Mouse (Mus musculus): ENCODE measurements at regions not wholly inside any gene's neighbourhood (a gene's known extent, or its start where the extent isn't known, plus 50 kb on each side); places are given as distances from the start of the nearest gene placed in this dataset.

GRCm38 (mm10) chr16:54648728-54649525 is 648.9 kb downstream of the Zpld1 start:
- H3K4me1 ChIP-seq (ENCODE audit: control insufficient read depth in 1 of 2, insufficient read depth in 2 of 2, low read length in 2 of 2) = no peaks in the 10 kb centered on the region
- H3K79me2 ChIP-seq (ENCODE audit: control insufficient read depth, insufficient read depth, low read length, poor library complexity) = no peaks in the 10 kb centered on the region
- no peak overlapping the region for H3K4me3 ChIP-seq (ENCODE audit: control insufficient read depth in 1 of 2, insufficient read depth in 1 of 2, low read depth in 2 of 2, low read length in 2 of 2)
- H3K27ac ChIP-seq (ENCODE audit: control insufficient read depth, low read depth, low read length) = no peak overlapping the region
- DNase-seq (ENCODE audit: low read depth, low spot score) = no peak
- H3K27me3 ChIP-seq (ENCODE audit: control insufficient read depth in 1 of 2, insufficient read depth in 2 of 2, low read length in 2 of 2) = no peaks in the 10 kb centered on the region
- no peaks in the 10 kb centered on the region for H3K9me3 ChIP-seq (replicated peaks; ENCODE audit: insufficient read depth, low read length)
- H3K9ac ChIP-seq (ENCODE audit: control insufficient read depth, low read depth, low read length, poor library complexity, severe bottlenecking) = no peak overlapping the region
- no peaks in the 10 kb centered on the region for H3K36me3 ChIP-seq (ENCODE audit: control insufficient read depth in 1 of 2, insufficient read depth in 2 of 2, low read length in 2 of 2)
- no peak for TF ChIP-seq ZKSCAN1 (IDR thresholded peaks at IDR 0.05; ENCODE audit: low read depth, low read length)
- TF ChIP-seq HCFC1 (IDR thresholded peaks at IDR 0.05; ENCODE audit: low read depth, low read length) = no peak
- no peak for TF ChIP-seq TAL1 (IDR thresholded peaks at IDR 0.05; ENCODE audit: low read length)
- no peak for TF ChIP-seq GATA1 (IDR thresholded peaks at IDR 0.05; ENCODE audit: low read depth, low read length)
- no peak for TF ChIP-seq SIN3A (IDR thresholded peaks at IDR 0.05; ENCODE audit: low read length)
- no peak for TF ChIP-seq CTCF (IDR thresholded peaks at IDR 0.05 in 2 of 3, conservative IDR thresholded peaks at IDR 0.05 in 1 of 3; ENCODE audit: control insufficient read depth in 1 of 3, insufficient read depth in 1 of 3, low read depth in 2 of 3, low read length in 3 of 3, poor library complexity in 1 of 3, severe bottlenecking in 1 of 3)
- no peak for TF ChIP-seq KAT2A (conservative IDR thresholded peaks at IDR 0.05; ENCODE audit: low read depth, low read length)
- no peak for TF ChIP-seq MEF2A (IDR thresholded peaks at IDR 0.05; ENCODE audit: extremely low read depth, insufficient replicate concordance, low read depth, low read length, poor library complexity, severe bottlenecking)
- TF ChIP-seq ZNF384 (IDR thresholded peaks at IDR 0.05; ENCODE audit: low read depth, low read length) = no peak
- no peak for TF ChIP-seq ZMIZ1 (IDR thresholded peaks at IDR 0.05; ENCODE audit: low read depth, low read length)
- TF ChIP-seq CHD2 (IDR thresholded peaks at IDR 0.05; ENCODE audit: low read length) = no peak
- no peak for TF ChIP-seq JUND (IDR thresholded peaks at IDR 0.05; ENCODE audit: low read depth, low read length)

DNA sequence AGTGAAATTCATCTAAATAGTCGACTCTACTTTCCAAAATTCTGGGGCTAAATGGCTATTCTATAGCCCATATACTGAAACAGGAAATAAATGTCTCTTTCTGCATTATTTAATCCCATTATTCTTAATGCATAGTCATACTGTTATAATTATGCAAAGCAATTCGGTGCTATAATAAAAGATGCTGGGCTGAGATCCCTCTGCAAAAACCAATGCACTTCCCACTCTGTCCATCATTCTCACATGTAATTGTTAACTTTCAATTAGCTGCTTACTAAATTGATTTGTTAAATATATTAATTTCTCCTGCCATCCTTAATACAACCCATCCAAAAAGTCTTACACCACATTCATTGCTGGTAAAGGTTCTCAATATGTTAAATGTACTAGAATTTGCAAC is 650.0 kb downstream of the Zpld1 start:
- no peak overlapping the region for H3K4me3 ChIP-seq (ENCODE audit: control insufficient read depth in 1 of 2, insufficient read depth in 1 of 2, low read depth in 2 of 2, low read length in 2 of 2)
- H3K4me1 ChIP-seq (ENCODE audit: control insufficient read depth in 1 of 2, insufficient read depth in 2 of 2, low read length in 2 of 2) = no peaks in the 10 kb centered on the region
- no peaks in the 10 kb centered on the region for H3K36me3 ChIP-seq (ENCODE audit: control insufficient read depth in 1 of 2, insufficient read depth in 2 of 2, low read length in 2 of 2)
- no peak overlapping the region for H3K9ac ChIP-seq (ENCODE audit: control insufficient read depth, low read depth, low read length, poor library complexity, severe bottlenecking)
- TF ChIP-seq TAL1 (IDR thresholded peaks at IDR 0.05; ENCODE audit: low read length) (no peak), NRF1 (IDR thresholded peaks at IDR 0.05; ENCODE audit: insufficient read depth, low read depth, low read length, poor library complexity, severe bottlenecking) (no peak), EP300 (IDR thresholded peaks at IDR 0.05; ENCODE audit: low read depth in 1 of 2, low read length in 2 of 2) (no peak), POLR2AphosphoS5 (IDR thresholded peaks at IDR 0.05; ENCODE audit: borderline replicate concordance, low read depth, low read length) (no peak), ZMIZ1 (IDR thresholded peaks at IDR 0.05; ENCODE audit: low read depth, low read length) (no peak), USF1 (IDR thresholded peaks at IDR 0.05; ENCODE audit: low read depth, low read length) (no peak), CHD2 (IDR thresholded peaks at IDR 0.05; ENCODE audit: low read length) (no peak), MAX (IDR thresholded peaks at IDR 0.05; ENCODE audit: low read length) (no peak), MYB (IDR thresholded peaks at IDR 0.05; ENCODE audit: low read depth, low read length) (no peak), E2F4 (IDR thresholded peaks at IDR 0.05; ENCODE audit: borderline replicate concordance, low read depth, low read length) (no peak), MAZ (IDR thresholded peaks at IDR 0.05; ENCODE audit: low read depth, low read length) (no peak), ETS1 (IDR thresholded peaks at IDR 0.05; ENCODE audit: low read depth, low read length) (no peak), JUND (IDR thresholded peaks at IDR 0.05; ENCODE audit: low read depth, low read length) (no peak), RCOR1 (IDR thresholded peaks at IDR 0.05; ENCODE audit: low read depth, low read length) (no peak), MEF2A (IDR thresholded peaks at IDR 0.05; ENCODE audit: extremely low read depth, insufficient replicate concordance, low read depth, low read length, poor library complexity, severe bottlenecking) (no peak), GABPA (IDR thresholded peaks at IDR 0.05; ENCODE audit: low read depth, low read length) (no peak), MAFK (IDR thresholded peaks at IDR 0.05; ENCODE audit: borderline replicate concordance, low read depth, low read length) (no peak), HCFC1 (IDR thresholded peaks at IDR 0.05; ENCODE audit: low read depth, low read length) (no peak), TBP (IDR thresholded peaks at IDR 0.05; ENCODE audit: low read depth, low read length) (no peak)
- no peaks in the 10 kb centered on the region for H3K79me2 ChIP-seq (ENCODE audit: control insufficient read depth, insufficient read depth, low read length, poor library complexity)
- no peak overlapping the region for H3K27ac ChIP-seq (ENCODE audit: control insufficient read depth, low read depth, low read length)
- H3K27me3 ChIP-seq (ENCODE audit: control insufficient read depth in 1 of 2, insufficient read depth in 2 of 2, low read length in 2 of 2) = no peaks in the 10 kb centered on the region
- no peak for DNase-seq (ENCODE audit: low read depth, low spot score)
- H3K9me3 ChIP-seq (replicated peaks; ENCODE audit: insufficient read depth, low read length) = no peaks in the 10 kb centered on the region
